Mouse (Mus musculus): ENCODE results near the gene Kcna3. TPM values are rescaled to one million over a fixed set of nuclear protein-coding genes. Genes with fewer than 3 reads are reported as not detected.

Kcna3 gene
- polyA plus RNA-seq, 1 experiment from 2014 or later: 7.9 TPM

Other genes with a start within 250 kb of the Kcna3 start
- 5.6 and 15.5 TPM in 2 replicates for gene Cd53, start 246.0 kb upstream of the Kcna3 start, polyA plus RNA-seq (2015; fragmentation: Nextera tagmentation; extraction: Ambion mirVana)
- gene Olfr266, start 209.9 kb upstream of the Kcna3 start, polyA plus RNA-seq (2015; fragmentation: Nextera tagmentation; extraction: Ambion mirVana): not detected in 2 replicates
- gene Kcna2, start 65.0 kb downstream of the Kcna3 start, polyA plus RNA-seq (2015; fragmentation: Nextera tagmentation; extraction: Ambion mirVana): 1.8 and 2.0 TPM in 2 replicates
- gene Kcna10, start 146.9 kb downstream of the Kcna3 start, polyA plus RNA-seq (2015; fragmentation: Nextera tagmentation; extraction: Ambion mirVana): not detected in 2 replicates
- gene Cym, start 185.6 kb downstream of the Kcna3 start, polyA plus RNA-seq (2015; fragmentation: Nextera tagmentation; extraction: Ambion mirVana): 0.17 and 0.24 TPM in 2 replicates
- 0.14 TPM in 1 of 2 replicates, not detected in the other for gene A630076J17Rik, start 194.4 kb downstream of the Kcna3 start, polyA plus RNA-seq (2015; fragmentation: Nextera tagmentation; extraction: Ambion mirVana)
- 0.15 and 0.36 TPM in 2 replicates for gene Prok1, start 203.5 kb downstream of the Kcna3 start, polyA plus RNA-seq (2015; fragmentation: Nextera tagmentation; extraction: Ambion mirVana)
- gene Lamtor5, start 242.7 kb downstream of the Kcna3 start, polyA plus RNA-seq (2015; fragmentation: Nextera tagmentation; extraction: Ambion mirVana): 197 and 198 TPM in 2 replicates